Mouse (Mus musculus) gastrocnemius, postnatal 14 days (tissue): ENCODE measurements around the gene Gm3776. TPM values are rescaled to one million over a fixed set of nuclear protein-coding genes. Genes with fewer than 3 reads are reported as not detected.
A peak's percentile ranks its signal among the peaks of the same experiment; 100 is the strongest.
"Not testable (repeated sequence)": the region's sequence is repeated elsewhere in the genome, so short reads cannot be mapped to it uniquely, and the experiment has no call there.

Experiments used
- DNase-seq: peaks from one replicate; pipeline ENCODE4 v3.0.0; 2021; ENCODE audit warnings: mixed read lengths
- intact Hi-C: fragments of 180-260 bp; cut with DNase I; formaldehyde crosslinking; loops from one replicate; pipeline ENCODE4 v1.15.1; 2025; ENCODE audit warnings: low total_unique reads
- total RNA-seq, 2 experiments: library from RNA; stranded (reverse); gene quantifications; 2 replicates each; pipeline ENCODE4 v1.2.3; 2021

Gene Gm3776
- total RNA-seq, 2 experiments from 2014 or later = not detected

DNA sequence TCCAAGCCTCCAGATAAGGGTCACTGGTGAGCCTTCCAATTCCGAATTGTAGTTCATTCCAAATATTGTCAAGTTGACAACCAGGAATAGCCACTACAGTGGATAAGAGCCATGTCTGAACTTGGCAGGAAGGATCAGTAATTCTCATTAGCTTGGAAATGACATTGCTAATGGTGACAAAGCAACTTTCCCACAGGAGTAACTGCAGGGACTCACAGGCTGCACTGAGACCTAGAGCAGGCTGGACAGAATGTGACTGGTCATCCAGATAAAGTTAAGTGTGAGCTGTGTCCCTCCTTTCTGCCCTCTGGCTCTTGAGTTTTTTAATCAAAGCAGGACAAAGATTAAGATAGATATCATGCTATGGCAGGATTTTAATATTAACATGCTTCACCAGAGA lies 32.1 kb downstream of the Gm3776 start:
- DNase-seq, intact Hi-C loops: not testable (repeated sequence)

DNA sequence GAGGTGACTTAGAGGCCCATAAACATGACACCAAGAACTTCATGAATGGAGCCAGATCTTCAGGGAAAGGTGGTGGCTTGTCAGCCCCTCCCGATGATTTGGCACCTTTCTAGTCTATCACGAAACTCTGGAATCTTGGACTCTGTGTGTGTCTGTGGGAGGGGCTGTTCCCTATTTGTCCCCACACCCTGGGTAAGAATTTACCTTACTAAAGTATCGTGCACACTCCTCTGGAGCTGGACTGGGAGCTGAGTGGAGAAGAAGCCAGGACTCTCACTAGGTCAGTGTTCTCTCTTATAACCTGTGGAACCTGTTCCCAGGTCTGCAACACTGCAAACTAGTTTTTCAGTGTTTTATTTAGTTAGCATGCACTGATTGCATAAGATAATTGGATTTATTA lies 32.8 kb downstream of the Gm3776 start, which contains the start of gene Gm10639:
TSS of gene Gm10639 (plus strand) at position 201 of the 400 bp plus-strand sequence.
- DNase-seq, intact Hi-C loops: not testable (repeated sequence)

GRCm38 (mm10) chr9:78292462-78292861 lies 35.5 kb downstream of the Gm3776 start:
- intact Hi-C loops, DNase-seq: not testable (repeated sequence)

DNA sequence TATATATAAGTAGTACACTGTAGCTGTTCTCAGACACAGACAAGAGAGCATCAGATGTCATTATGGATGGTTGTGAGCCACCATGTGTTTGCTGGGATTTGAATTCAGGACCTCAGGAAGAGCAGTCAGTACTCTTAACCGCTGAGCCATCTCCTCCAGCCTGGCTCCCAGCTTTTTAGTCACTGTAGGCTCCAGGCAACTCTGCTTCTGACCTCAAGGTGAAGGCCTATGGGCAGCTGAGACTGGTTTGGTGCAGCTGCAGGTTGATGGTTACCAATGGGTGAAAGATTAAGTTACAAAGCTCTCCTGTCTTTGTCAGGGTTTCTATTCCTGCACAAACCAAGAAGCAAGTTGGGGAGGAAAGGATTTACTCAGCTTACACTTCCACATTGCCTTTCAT lies 36.8 kb downstream of the Gm3776 start:
- intact Hi-C loops, DNase-seq: not testable (repeated sequence)

- DNase-seq, intact Hi-C loops: not testable (repeated sequence)
Measured at GRCm38 (mm10) chr9:78294781-78295180, 37.9 kb downstream of the Gm3776 start.

- peak; percentile 14 for DNase-seq
- intact Hi-C loops = not testable (repeated sequence)
Measured at GRCm38 (mm10) chr9:78296089-78296488, 39.2 kb downstream of the Gm3776 start.

GRCm38 (mm10) chr9:78298232-78298631 lies 41.3 kb downstream of the Gm3776 start:
- intact Hi-C loops = no loop called here
- DNase-seq = no peak

DNA sequence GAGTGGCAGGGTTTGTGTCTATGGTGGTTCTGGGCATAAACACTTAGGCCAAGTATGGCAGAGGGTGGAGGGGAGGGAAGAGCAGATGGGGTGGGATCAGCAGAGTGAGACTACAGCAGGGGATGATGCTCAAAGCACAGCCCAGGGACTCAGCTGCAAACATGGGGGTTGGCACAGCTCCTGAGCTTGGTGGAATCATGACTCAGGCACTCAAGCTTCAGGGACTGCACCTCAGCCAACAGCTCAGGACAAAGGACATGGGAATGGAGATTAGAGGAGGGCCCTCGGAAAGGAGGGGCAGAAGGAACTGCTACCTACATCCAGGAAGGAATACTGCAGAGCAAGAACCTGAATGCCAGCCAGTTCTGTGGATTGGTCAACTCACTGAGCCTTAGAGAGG lies 42.2 kb downstream of the Gm3776 start:
- intact Hi-C loops, DNase-seq: not testable (repeated sequence)

DNA sequence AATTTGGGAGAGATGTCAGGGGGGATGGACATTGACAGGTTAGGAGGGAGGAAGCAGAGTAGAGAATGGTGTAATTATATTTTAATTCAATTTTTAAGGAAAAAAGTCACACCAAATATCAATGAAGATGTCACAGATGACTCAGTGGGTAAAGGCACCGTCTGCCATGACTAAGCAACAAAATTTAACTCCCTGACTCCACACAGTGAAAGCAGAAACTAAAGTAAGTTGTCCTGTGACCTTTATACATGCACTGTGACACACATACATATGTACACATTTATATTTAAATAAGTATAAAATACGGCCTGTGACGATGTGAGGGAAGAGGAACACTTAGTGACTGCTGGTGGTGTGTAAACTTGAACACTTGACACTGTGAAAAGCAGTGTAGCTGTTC lies 51.2 kb downstream of the Gm3776 start:
- DNase-seq = not testable (repeated sequence)

DNA sequence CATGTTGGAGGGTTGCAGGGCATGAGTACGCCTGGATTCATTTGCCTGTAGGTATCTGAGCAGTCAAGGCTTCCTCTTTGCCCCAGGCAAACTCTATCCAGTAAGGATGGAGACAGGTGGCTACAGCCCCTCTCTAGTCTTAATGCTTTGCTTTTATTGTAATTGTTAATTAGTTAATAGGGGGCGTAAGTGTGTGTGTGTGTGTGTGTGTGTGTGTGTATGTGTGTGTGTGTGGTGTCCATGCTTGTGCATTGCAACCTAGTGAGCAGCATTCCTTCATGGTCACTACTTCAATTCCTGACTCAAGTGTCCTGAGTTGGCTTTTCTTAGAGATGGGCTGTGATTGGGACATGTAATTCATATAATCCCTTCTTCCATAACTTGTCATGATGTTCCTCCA lies 57.8 kb downstream of the Gm3776 start, which contains the start of gene Omt2a:
TSS of gene Omt2a (minus strand) at position 101 of the 400 bp plus-strand sequence.
- no peak for DNase-seq
- intact Hi-C loops = no loop called here

More for the DNA sequence above, 51.2 kb downstream of the Gm3776 start:
- intact Hi-C loops = not testable (repeated sequence)

Other genes starting within 250 kb of the Gm3776 start
- not detected for gene Gcm1, start 205.2 kb upstream of the Gm3776 start, total RNA-seq
- gene Fbxo9, start 148.1 kb upstream of the Gm3776 start, total RNA-seq = 10 to 100 TPM; 60.8 to 68.0 TPM
- 10 to 100 TPM; 11.1 to 13.2 TPM for gene Ick, start 147.9 kb upstream of the Gm3776 start, total RNA-seq
- 10 to 100 TPM; 10.9 to 12.1 TPM for gene Gsta4, start 74.4 kb upstream of the Gm3776 start, total RNA-seq
- gene Gsta1, start 26.5 kb upstream of the Gm3776 start, total RNA-seq = not detected
- gene Gm10639, start 32.8 kb downstream of the Gm3776 start, total RNA-seq = not detected
- gene Omt2a, start 57.7 kb downstream of the Gm3776 start, total RNA-seq = not detected
- not detected for gene Omt2b, start 70.5 kb downstream of the Gm3776 start, total RNA-seq
- gene Gsta2, start 98.7 kb downstream of the Gm3776 start, total RNA-seq = not detected
- gene Dppa5a, start 111.0 kb downstream of the Gm3776 start, total RNA-seq = not detected
- gene Ooep, start 121.6 kb downstream of the Gm3776 start, total RNA-seq = under 1 TPM in 1 of 2 experiments, not detected in 1; 0.11 TPM
- gene Ddx43, start 138.6 kb downstream of the Gm3776 start, total RNA-seq = not detected
- under 1 TPM; 0.29 to 0.31 TPM for gene Cgas, start 186.1 kb downstream of the Gm3776 start, total RNA-seq
- 10 to 100 TPM; 14.4 to 17.3 TPM for gene Mto1, start 191.1 kb downstream of the Gm3776 start, total RNA-seq
- gene Gm17324, start 191.7 kb downstream of the Gm3776 start, total RNA-seq = not detected
- 1,000 to 10,000 TPM; 1,398 to 1,669 TPM for gene Eef1a1, start 232.0 kb downstream of the Gm3776 start, total RNA-seq